Mouse (Mus musculus): ENCODE measurements around the gene Scmh1. TPM values are rescaled to one million over a fixed set of nuclear protein-coding genes. Genes with fewer than 3 reads are reported as not detected.

Scmh1 gene
- polyA plus RNA-seq, 1 experiment from 2014 or later: 9.0 TPM

GRCm38 (mm10) chr4:120418053-120418452, 13.0 kb downstream of the Scmh1 start:
- TF ChIP-seq EP300 (IDR thresholded peaks at IDR 0.05; ENCODE audit: low read depth) (no peak), CTCF (IDR thresholded peaks at IDR 0.05; ENCODE audit: low read depth) (no peak)
- Histone ChIP-seq H3K9me3 (ENCODE audit: low read length) (no peaks in the 10 kb centered on the region), H3K4me2 (ENCODE audit: low read depth, low read length) (no peak overlapping the region), H3K27ac (ENCODE audit: low read depth) (peak overlapping the region; percentile 55), H3K36me3 (replicated peaks; ENCODE audit: insufficient read depth, low read length) (0 out of 2 replicates have a peak, but pooled peaks cover 2% of the 10 kb centered on the region), H3K9ac (replicated peaks) (no peak overlapping the region), H3K27me3 (ENCODE audit: insufficient read depth, low read length) (no peaks in the 10 kb centered on the region), H3K4me3 (ENCODE audit: low read depth, low read length) (no peak overlapping the region), H3K4me1 (ENCODE audit: insufficient read depth) (peaks cover 10% of the 10 kb centered on the region; the same call in 1 of the 2 replicates)
- DNase-seq: no peak
- WGBS (ENCODE audit: insufficient replicate concordance): 64% methylated on average over 4 of the region's 4 CpGs
- peak; percentile 61 for ATAC-seq

DNA sequence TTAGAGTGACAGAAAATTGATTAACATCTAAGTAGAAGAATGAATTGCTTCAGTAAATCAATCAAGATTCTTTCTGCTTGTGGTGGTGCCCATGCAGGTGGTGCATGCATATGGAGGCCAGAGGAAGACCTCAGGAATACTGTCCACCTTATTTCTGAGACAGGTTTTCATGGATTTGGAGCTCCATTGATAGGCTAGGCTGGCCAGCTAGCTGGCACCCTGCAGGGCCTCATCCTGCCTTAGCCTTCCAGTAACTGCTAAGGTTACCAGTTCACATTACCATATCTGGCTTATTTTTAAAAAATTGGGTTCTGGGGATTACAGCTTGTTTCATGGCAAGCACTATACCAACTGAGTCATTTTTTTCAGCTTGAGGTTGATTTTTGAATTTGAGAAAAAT, 15.1 kb downstream of the Scmh1 start:
- H3K9ac ChIP-seq (replicated peaks): no peak overlapping the region
- no peak overlapping the region for H3K4me3 ChIP-seq (ENCODE audit: low read depth, low read length)
- H3K36me3 ChIP-seq (replicated peaks; ENCODE audit: insufficient read depth, low read length): no peaks in the 10 kb centered on the region
- H3K4me1 ChIP-seq (ENCODE audit: insufficient read depth): peaks cover 10% of the 10 kb centered on the region; the same call in 1 of the 2 replicates
- no peak for TF ChIP-seq CTCF (IDR thresholded peaks at IDR 0.05; ENCODE audit: low read depth)
- TF ChIP-seq EP300 (IDR thresholded peaks at IDR 0.05; ENCODE audit: low read depth): no peak
- ATAC-seq (no peak), DNase-seq (no peak)
- no peak overlapping the region for H3K27ac ChIP-seq (ENCODE audit: low read depth)
- no peak overlapping the region for H3K4me2 ChIP-seq (ENCODE audit: low read depth, low read length)
- H3K9me3 ChIP-seq (ENCODE audit: low read length): no peaks in the 10 kb centered on the region
- H3K27me3 ChIP-seq (ENCODE audit: insufficient read depth, low read length): no peaks in the 10 kb centered on the region

DNA sequence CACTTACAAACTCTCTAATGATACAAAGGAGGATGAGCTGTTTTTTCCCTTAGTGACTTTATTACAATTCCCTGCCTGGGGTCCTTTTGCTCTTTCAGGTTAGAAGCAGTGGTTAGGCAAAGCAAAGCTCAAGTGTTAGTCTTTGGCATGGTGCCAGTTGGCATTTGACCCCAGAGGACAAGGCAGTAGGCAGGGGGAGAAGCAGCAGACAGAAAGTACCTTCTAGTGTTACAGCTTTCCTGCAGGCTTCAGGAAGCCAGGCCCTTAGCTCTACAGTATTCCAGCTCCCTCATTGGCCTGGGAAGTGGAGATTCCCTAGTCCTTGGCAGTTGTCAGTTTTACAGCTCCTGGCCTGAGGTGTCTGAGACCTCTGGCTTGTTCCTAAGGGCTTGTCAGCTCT, 15.6 kb downstream of the Scmh1 start:
- TF ChIP-seq CTCF (IDR thresholded peaks at IDR 0.05; ENCODE audit: low read depth): no peak
- no peak for TF ChIP-seq EP300 (IDR thresholded peaks at IDR 0.05; ENCODE audit: low read depth)
- Histone ChIP-seq H3K4me2 (ENCODE audit: low read depth, low read length) (no peak overlapping the region), H3K27me3 (ENCODE audit: insufficient read depth, low read length) (no peaks in the 10 kb centered on the region), H3K4me1 (ENCODE audit: insufficient read depth) (peaks cover 10% of the 10 kb centered on the region; the same call in 1 of the 2 replicates), H3K9ac (replicated peaks) (no peak overlapping the region), H3K27ac (ENCODE audit: low read depth) (no peak overlapping the region), H3K4me3 (ENCODE audit: low read depth, low read length) (no peak overlapping the region), H3K36me3 (replicated peaks; ENCODE audit: insufficient read depth, low read length) (no peaks in the 10 kb centered on the region), H3K9me3 (ENCODE audit: low read length) (no peaks in the 10 kb centered on the region)
- DNase-seq: peak; percentile 63
- no peak for ATAC-seq

GRCm38 (mm10) chr4:120430601-120431000, 25.5 kb downstream of the Scmh1 start:
- Histone ChIP-seq H3K27ac (ENCODE audit: low read depth) (no peak overlapping the region), H3K4me3 (ENCODE audit: low read depth, low read length) (no peak overlapping the region), H3K27me3 (ENCODE audit: insufficient read depth, low read length) (no peaks in the 10 kb centered on the region), H3K9me3 (ENCODE audit: low read length) (no peaks in the 10 kb centered on the region), H3K36me3 (replicated peaks; ENCODE audit: insufficient read depth, low read length) (no peaks in the 10 kb centered on the region), H3K4me1 (ENCODE audit: insufficient read depth) (no peaks in the 10 kb centered on the region), H3K9ac (replicated peaks) (no peak overlapping the region), H3K4me2 (ENCODE audit: low read depth, low read length) (no peak overlapping the region)
- DNase-seq: no peak
- no peak for ATAC-seq
- TF ChIP-seq CTCF (IDR thresholded peaks at IDR 0.05; ENCODE audit: low read depth) (no peak), EP300 (IDR thresholded peaks at IDR 0.05; ENCODE audit: low read depth) (no peak)

- no peaks in the 10 kb centered on the region for H3K36me3 ChIP-seq (replicated peaks; ENCODE audit: insufficient read depth, low read length)
- WGBS (ENCODE audit: insufficient replicate concordance): 63% methylated on average over 11 of the region's 11 CpGs
- no peak overlapping the region for H3K9ac ChIP-seq (replicated peaks)
- ATAC-seq (peak; percentile 82), DNase-seq (no peak)
- H3K27me3 ChIP-seq (ENCODE audit: insufficient read depth, low read length): no peaks in the 10 kb centered on the region
- H3K9me3 ChIP-seq (ENCODE audit: low read length): no peaks in the 10 kb centered on the region
- H3K4me2 ChIP-seq (ENCODE audit: low read depth, low read length): peak overlapping the region; percentile 29
- H3K4me3 ChIP-seq (ENCODE audit: low read depth, low read length): no peak overlapping the region
- TF ChIP-seq CTCF (IDR thresholded peaks at IDR 0.05; ENCODE audit: low read depth) (no peak), EP300 (IDR thresholded peaks at IDR 0.05; ENCODE audit: low read depth) (no peak)
- H3K4me1 ChIP-seq (ENCODE audit: insufficient read depth): no peaks in the 10 kb centered on the region
- H3K27ac ChIP-seq (ENCODE audit: low read depth): peak overlapping the region; percentile 49
Observed at GRCm38 (mm10) chr4:120432599-120433373, 27.7 kb downstream of the Scmh1 start.

- 79% methylated on average over 4 of the region's 4 CpGs for WGBS (ENCODE audit: insufficient replicate concordance)
- no peak for TF ChIP-seq EP300 (IDR thresholded peaks at IDR 0.05; ENCODE audit: low read depth)
- no peak for TF ChIP-seq CTCF (IDR thresholded peaks at IDR 0.05; ENCODE audit: low read depth)
- H3K4me2 ChIP-seq (ENCODE audit: low read depth, low read length): no peak overlapping the region
- no peak overlapping the region for H3K27ac ChIP-seq (ENCODE audit: low read depth)
- no peak overlapping the region for H3K4me3 ChIP-seq (ENCODE audit: low read depth, low read length)
- H3K4me1 ChIP-seq (ENCODE audit: insufficient read depth): no peaks in the 10 kb centered on the region
- no peaks in the 10 kb centered on the region for H3K27me3 ChIP-seq (ENCODE audit: insufficient read depth, low read length)
- no peak overlapping the region for H3K9ac ChIP-seq (replicated peaks)
- no peak for ATAC-seq
- H3K9me3 ChIP-seq (ENCODE audit: low read length): no peaks in the 10 kb centered on the region
- peaks cover 3% of the 10 kb centered on the region; the same call in 1 of the 2 replicates for H3K36me3 ChIP-seq (replicated peaks; ENCODE audit: insufficient read depth, low read length)
- DNase-seq: no peak
Observed at GRCm38 (mm10) chr4:120461741-120462140, 56.7 kb downstream of the Scmh1 start.

Measured in liver, postnatal 0 days (tissue).